Mouse (Mus musculus): Measurements from ENCODE around the gene Galnt13. TPM values are rescaled to one million over a fixed set of nuclear protein-coding genes. Genes with fewer than 3 reads are reported as not detected.
"Not testable (repeated sequence)": the region's sequence is repeated elsewhere in the genome, so short reads cannot be mapped to it uniquely, and the experiment has no call there.

Gene Galnt13
- polyA plus RNA-seq, 1 experiment from 2014 or later: not detected

DNA sequence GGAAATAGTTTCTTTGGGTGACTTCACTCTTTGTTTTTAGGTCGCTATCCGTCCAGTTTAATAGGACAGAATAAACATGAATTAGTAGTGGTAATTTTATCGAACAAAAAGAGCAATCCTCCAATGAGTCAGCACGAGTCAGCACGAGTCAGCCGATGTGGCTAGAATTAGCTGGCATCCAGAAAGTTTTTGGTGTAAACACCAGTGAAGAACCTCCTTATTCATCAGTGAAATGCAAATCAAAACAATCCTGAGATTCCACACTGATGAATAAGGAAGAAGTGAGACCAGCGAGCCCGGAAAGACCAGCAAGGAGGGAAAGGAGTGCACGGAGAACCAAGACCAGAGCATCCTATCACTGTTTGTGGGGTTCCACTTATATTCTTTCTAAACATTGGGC, 131.5 kb downstream of the Galnt13 start:
- TF ChIP-seq CTCF (IDR thresholded peaks at IDR 0.05; ENCODE audit: low read depth) (no peak), EP300 (IDR thresholded peaks at IDR 0.05; ENCODE audit: low read depth) (no peak)
- H3K27me3 ChIP-seq (ENCODE audit: insufficient read depth, low read length): no peaks in the 10 kb centered on the region
- H3K9me3 ChIP-seq (ENCODE audit: low read length): no peaks in the 10 kb centered on the region
- H3K4me3 ChIP-seq (ENCODE audit: low read depth, low read length): no peak overlapping the region
- H3K27ac ChIP-seq (ENCODE audit: low read depth): no peak overlapping the region
- DNase-seq (no peak), ATAC-seq (no peak)
- no peaks in the 10 kb centered on the region for H3K36me3 ChIP-seq (replicated peaks; ENCODE audit: insufficient read depth, low read length)
- H3K9ac ChIP-seq (replicated peaks): no peak overlapping the region
- 81% methylated on average over 9 of the region's 9 CpGs for WGBS (ENCODE audit: insufficient replicate concordance)
- H3K4me1 ChIP-seq (ENCODE audit: insufficient read depth): no peaks in the 10 kb centered on the region
- no peak overlapping the region for H3K4me2 ChIP-seq (ENCODE audit: low read depth, low read length)

DNA sequence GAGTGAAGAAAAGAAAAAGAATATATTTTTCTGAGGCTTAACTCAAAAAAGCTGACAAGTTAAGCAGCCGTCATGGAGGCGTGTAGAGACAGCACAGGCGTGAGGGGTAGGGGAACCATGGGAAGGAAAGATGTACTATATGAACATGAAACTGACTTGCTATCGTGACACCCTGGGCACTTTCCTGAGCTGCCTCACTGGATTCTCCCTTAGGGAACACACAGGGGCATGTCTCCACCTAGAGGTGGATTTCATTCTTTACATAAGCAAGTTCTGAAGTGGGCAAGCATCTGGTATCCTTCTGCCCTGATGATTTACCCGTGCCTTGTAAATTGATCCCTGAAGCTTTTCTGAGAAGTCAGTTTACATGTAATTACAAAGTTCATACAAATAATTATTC, 277.7 kb downstream of the Galnt13 start:
- H3K27ac ChIP-seq (ENCODE audit: low read depth); H3K27me3 ChIP-seq (ENCODE audit: insufficient read depth, low read length); DNase-seq; H3K4me3 ChIP-seq (ENCODE audit: low read depth, low read length); H3K9me3 ChIP-seq (ENCODE audit: low read length); H3K4me1 ChIP-seq (ENCODE audit: insufficient read depth); H3K9ac ChIP-seq (replicated peaks); H3K4me2 ChIP-seq (ENCODE audit: low read depth, low read length); ATAC-seq; H3K36me3 ChIP-seq (replicated peaks; ENCODE audit: insufficient read depth, low read length): not testable (repeated sequence)
- no CpG with 5 or more reads among the region's 5 CpGs for WGBS (ENCODE audit: insufficient replicate concordance)

DNA sequence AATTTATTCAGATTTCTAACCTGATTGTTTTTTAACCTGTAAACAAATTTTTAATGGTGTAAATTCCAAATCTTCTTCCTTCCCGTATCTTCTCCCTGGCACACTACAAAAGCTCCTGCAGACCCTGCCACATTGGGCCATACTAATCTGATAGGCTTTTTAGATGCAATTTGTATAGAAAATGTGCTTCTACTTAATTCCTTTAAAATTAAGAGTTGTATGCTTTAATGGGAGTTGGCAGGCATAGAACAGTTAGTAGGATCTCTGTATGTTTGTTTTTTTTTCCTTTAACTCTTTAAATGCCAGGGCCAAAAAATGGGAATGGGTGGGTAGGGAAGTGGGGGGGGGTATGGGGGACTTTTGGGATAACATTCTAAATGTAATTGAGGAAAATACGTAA, 315.1 kb downstream of the Galnt13 start:
- Histone ChIP-seq H3K4me3 (ENCODE audit: low read depth, low read length) (no peak overlapping the region), H3K27ac (ENCODE audit: low read depth) (no peak overlapping the region), H3K4me2 (ENCODE audit: low read depth, low read length) (no peak overlapping the region), H3K36me3 (replicated peaks; ENCODE audit: insufficient read depth, low read length) (no peaks in the 10 kb centered on the region), H3K9ac (replicated peaks) (no peak overlapping the region), H3K27me3 (ENCODE audit: insufficient read depth, low read length) (no peaks in the 10 kb centered on the region), H3K4me1 (ENCODE audit: insufficient read depth) (no peaks in the 10 kb centered on the region), H3K9me3 (ENCODE audit: low read length) (no peaks in the 10 kb centered on the region)
- TF ChIP-seq CTCF (IDR thresholded peaks at IDR 0.05; ENCODE audit: low read depth) (no peak), EP300 (IDR thresholded peaks at IDR 0.05; ENCODE audit: low read depth) (no peak)
- ATAC-seq (no peak), DNase-seq (no peak)
- WGBS (ENCODE audit: insufficient replicate concordance): 78% methylated on average over 2 of the region's 2 CpGs

DNA sequence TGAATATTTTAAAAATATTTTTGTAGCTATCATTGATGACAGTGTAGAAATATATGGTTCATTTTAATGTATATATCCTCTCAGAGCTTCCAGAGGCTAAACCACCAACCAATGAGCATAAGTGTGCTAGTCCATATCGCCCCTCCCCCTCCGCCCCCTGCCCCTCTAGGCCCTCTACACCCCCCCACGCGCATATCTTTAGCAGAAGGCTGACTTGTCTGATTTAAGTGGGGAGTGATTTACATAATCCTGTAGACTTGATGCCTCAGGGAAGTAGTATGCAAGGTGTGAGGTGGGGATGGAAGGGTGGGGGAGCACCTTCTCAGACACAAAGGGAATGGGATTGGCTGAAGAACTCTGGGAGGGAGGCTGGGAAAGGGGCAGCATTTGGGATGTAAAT, 323.7 kb downstream of the Galnt13 start:
- no peak for ATAC-seq
- Histone ChIP-seq H3K9ac (replicated peaks) (no peak overlapping the region), H3K4me3 (ENCODE audit: low read depth, low read length) (no peak overlapping the region), H3K4me1 (ENCODE audit: insufficient read depth) (no peaks in the 10 kb centered on the region), H3K4me2 (ENCODE audit: low read depth, low read length) (no peak overlapping the region), H3K9me3 (ENCODE audit: low read length) (no peaks in the 10 kb centered on the region), H3K36me3 (replicated peaks; ENCODE audit: insufficient read depth, low read length) (no peaks in the 10 kb centered on the region), H3K27me3 (ENCODE audit: insufficient read depth, low read length) (no peaks in the 10 kb centered on the region), H3K27ac (ENCODE audit: low read depth) (no peak overlapping the region)
- no peak for DNase-seq
- TF ChIP-seq CTCF (IDR thresholded peaks at IDR 0.05; ENCODE audit: low read depth): no peak
- no peak for TF ChIP-seq EP300 (IDR thresholded peaks at IDR 0.05; ENCODE audit: low read depth)
- WGBS (ENCODE audit: insufficient replicate concordance): 23% methylated on average over 4 of the region's 4 CpGs

DNA sequence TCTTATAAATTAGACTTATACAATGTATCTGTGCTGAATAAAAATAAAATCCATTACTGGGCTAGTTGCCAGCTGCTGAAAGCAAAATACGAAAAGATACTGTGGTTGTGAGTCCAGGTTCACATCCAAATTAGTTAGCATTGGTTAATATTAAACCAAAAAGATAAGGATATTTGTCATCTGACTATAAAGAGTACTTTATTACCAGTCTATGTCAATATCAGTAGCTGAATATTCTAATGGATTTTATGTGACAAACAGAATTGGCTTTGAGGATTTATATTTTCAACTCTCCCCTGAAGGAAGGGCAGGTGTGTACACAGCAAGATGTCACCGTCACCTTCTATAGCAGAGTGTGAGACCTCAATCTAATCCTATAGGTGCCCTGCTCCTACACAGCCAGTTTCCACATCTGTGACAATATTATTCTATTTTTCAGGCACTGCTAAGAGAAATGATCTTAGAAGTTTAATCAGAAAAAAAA, 342.7 kb downstream of the Galnt13 start:
- TF ChIP-seq EP300 (IDR thresholded peaks at IDR 0.05; ENCODE audit: low read depth): no peak
- no peak for TF ChIP-seq CTCF (IDR thresholded peaks at IDR 0.05; ENCODE audit: low read depth)
- WGBS (ENCODE audit: insufficient replicate concordance): 52% methylated on average over 2 of the region's 2 CpGs
- DNase-seq (no peak), ATAC-seq (no peak)
- Histone ChIP-seq H3K9me3 (ENCODE audit: low read length) (no peaks in the 10 kb centered on the region), H3K27ac (ENCODE audit: low read depth) (no peak overlapping the region), H3K4me3 (ENCODE audit: low read depth, low read length) (no peak overlapping the region), H3K36me3 (replicated peaks; ENCODE audit: insufficient read depth, low read length) (no peaks in the 10 kb centered on the region), H3K4me2 (ENCODE audit: low read depth, low read length) (no peak overlapping the region), H3K9ac (replicated peaks) (no peak overlapping the region), H3K4me1 (ENCODE audit: insufficient read depth) (no peaks in the 10 kb centered on the region), H3K27me3 (ENCODE audit: insufficient read depth, low read length) (no peaks in the 10 kb centered on the region)

DNA sequence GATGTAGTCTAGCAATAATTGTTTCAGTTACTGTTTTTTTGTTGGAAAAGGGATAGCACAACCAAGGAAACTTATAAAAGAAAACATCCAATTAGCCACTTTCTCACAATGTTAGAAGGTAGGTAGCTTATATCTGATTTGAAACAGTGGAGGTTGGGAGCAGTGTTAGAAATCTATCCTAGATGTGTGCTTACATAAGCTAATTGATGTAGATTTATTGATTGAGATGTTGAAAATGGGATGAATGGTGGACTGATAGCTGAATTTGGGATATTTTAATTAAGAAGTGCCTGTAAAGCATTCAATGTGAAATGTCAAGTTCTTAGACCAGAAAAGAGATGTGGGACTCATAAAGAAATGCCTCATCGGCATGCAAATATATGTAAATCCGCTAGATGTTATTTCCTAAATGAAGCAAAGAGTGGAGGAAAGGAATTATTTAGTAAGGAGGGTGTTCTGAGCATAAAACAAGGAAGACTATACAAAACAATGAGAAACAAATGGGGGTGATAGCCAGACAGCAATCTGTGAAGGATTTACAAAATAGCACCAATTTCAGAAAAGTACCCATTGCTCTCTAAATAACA, 377.6 kb downstream of the Galnt13 start:
- no peak overlapping the region for H3K4me2 ChIP-seq (ENCODE audit: low read depth, low read length)
- ATAC-seq: no peak
- TF ChIP-seq CTCF (IDR thresholded peaks at IDR 0.05; ENCODE audit: low read depth) (no peak), EP300 (IDR thresholded peaks at IDR 0.05; ENCODE audit: low read depth) (no peak)
- no peak overlapping the region for H3K9ac ChIP-seq (replicated peaks)
- H3K9me3 ChIP-seq (ENCODE audit: low read length): no peaks in the 10 kb centered on the region
- H3K4me3 ChIP-seq (ENCODE audit: low read depth, low read length): no peak overlapping the region
- 64% methylated on average over 2 of the region's 2 CpGs for WGBS (ENCODE audit: insufficient replicate concordance)
- no peaks in the 10 kb centered on the region for H3K27me3 ChIP-seq (ENCODE audit: insufficient read depth, low read length)
- no peak overlapping the region for H3K27ac ChIP-seq (ENCODE audit: low read depth)
- H3K4me1 ChIP-seq (ENCODE audit: insufficient read depth): no peaks in the 10 kb centered on the region
- H3K36me3 ChIP-seq (replicated peaks; ENCODE audit: insufficient read depth, low read length): no peaks in the 10 kb centered on the region
- DNase-seq: no peak

DNA sequence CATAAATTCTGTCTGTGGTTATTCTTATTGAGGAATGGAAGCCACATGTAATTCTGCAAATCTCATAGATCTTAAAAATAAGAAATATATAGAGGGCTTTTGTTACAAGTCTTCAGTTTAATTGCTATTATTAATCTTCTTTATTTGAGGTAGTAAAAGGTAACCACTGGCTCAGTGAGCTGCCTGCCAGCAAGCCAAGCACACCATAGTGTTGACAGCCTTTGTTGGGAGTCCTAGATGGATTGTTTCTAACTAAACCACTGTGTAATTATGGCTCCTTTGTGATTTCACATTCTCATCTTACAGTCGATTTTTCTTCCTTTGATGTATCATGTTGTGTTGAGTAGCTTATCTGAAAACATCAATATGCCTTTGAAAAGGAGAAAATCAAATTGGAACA, 405.1 kb downstream of the Galnt13 start:
- whole genome bisulfite sequencing (ENCODE audit: insufficient replicate concordance): 51% methylated on average over 1 of the region's 1 CpGs
- Histone ChIP-seq H3K4me2 (ENCODE audit: low read depth, low read length) (no peak overlapping the region), H3K27me3 (ENCODE audit: insufficient read depth, low read length) (no peaks in the 10 kb centered on the region), H3K4me1 (ENCODE audit: insufficient read depth) (no peaks in the 10 kb centered on the region), H3K9ac (replicated peaks) (no peak overlapping the region), H3K9me3 (ENCODE audit: low read length) (no peaks in the 10 kb centered on the region), H3K27ac (ENCODE audit: low read depth) (no peak overlapping the region), H3K36me3 (replicated peaks; ENCODE audit: insufficient read depth, low read length) (no peaks in the 10 kb centered on the region), H3K4me3 (ENCODE audit: low read depth, low read length) (no peak overlapping the region)
- no peak for TF ChIP-seq CTCF (IDR thresholded peaks at IDR 0.05; ENCODE audit: low read depth)
- TF ChIP-seq EP300 (IDR thresholded peaks at IDR 0.05; ENCODE audit: low read depth): no peak
- ATAC-seq (no peak), DNase-seq (no peak)
